Mouse (Mus musculus): ENCODE measurements around the gene Wnk2. TPM values are rescaled to one million over a fixed set of nuclear protein-coding genes. Genes with fewer than 3 reads are reported as not detected.

Wnk2 gene
- polyA plus RNA-seq, 1 experiment: not detected

GRCm38 (mm10) chr13:49147007-49147857, 582 bp downstream of the Wnk2 start:
- Histone ChIP-seq H3K9me3 (ENCODE audit: control insufficient read depth, low read length) (peaks cover 2% of the 10 kb centered on the region; the same call in 1 of the 2 replicates), H3K36me3 (ENCODE audit: control insufficient read depth) (no peaks in the 10 kb centered on the region), H3K4me3 (replicated peaks) (peak overlapping the region; percentile 51), H3K27me3 (ENCODE audit: control insufficient read depth) (peaks cover 57% of the 10 kb centered on the region), H3K4me1 (ENCODE audit: control insufficient read depth) (peaks cover 7% of the 10 kb centered on the region)
- no peak for TF ChIP-seq TAL1 (IDR thresholded peaks at IDR 0.05; ENCODE audit: low read length)
- no peak for TF ChIP-seq GATA1 (IDR thresholded peaks at IDR 0.05; ENCODE audit: low read length)

- Histone ChIP-seq H3K27me3 (ENCODE audit: control insufficient read depth) (peaks cover 57% of the 10 kb centered on the region), H3K4me3 (replicated peaks) (no peak overlapping the region), H3K4me1 (ENCODE audit: control insufficient read depth) (peaks cover 7% of the 10 kb centered on the region), H3K9me3 (ENCODE audit: control insufficient read depth, low read length) (peaks cover 2% of the 10 kb centered on the region; the same call in 1 of the 2 replicates), H3K36me3 (ENCODE audit: control insufficient read depth) (no peaks in the 10 kb centered on the region)
- no peak for TF ChIP-seq TAL1 (IDR thresholded peaks at IDR 0.05; ENCODE audit: low read length)
- TF ChIP-seq GATA1 (IDR thresholded peaks at IDR 0.05; ENCODE audit: low read length): no peak
These were observed 1.2 kb downstream of the Wnk2 start for GRCm38 (mm10) chr13:49146698-49147006.

- peaks cover 57% of the 10 kb centered on the region for H3K27me3 ChIP-seq (ENCODE audit: control insufficient read depth)
- TF ChIP-seq GATA1 (IDR thresholded peaks at IDR 0.05; ENCODE audit: low read length) (no peak), TAL1 (IDR thresholded peaks at IDR 0.05; ENCODE audit: low read length) (no peak)
- H3K36me3 ChIP-seq (ENCODE audit: control insufficient read depth): no peaks in the 10 kb centered on the region
- no peak overlapping the region for H3K4me3 ChIP-seq (replicated peaks)
- peaks cover 7% of the 10 kb centered on the region for H3K4me1 ChIP-seq (ENCODE audit: control insufficient read depth)
- H3K9me3 ChIP-seq (ENCODE audit: control insufficient read depth, low read length): peaks cover 2% of the 10 kb centered on the region; the same call in 1 of the 2 replicates
These were observed 1.6 kb downstream of the Wnk2 start for GRCm38 (mm10) chr13:49146040-49146697.

GRCm38 (mm10) chr13:49145396-49145795, 2.4 kb downstream of the Wnk2 start:
- peaks cover 2% of the 10 kb centered on the region; the same call in 1 of the 2 replicates for H3K9me3 ChIP-seq (ENCODE audit: control insufficient read depth, low read length)
- H3K36me3 ChIP-seq (ENCODE audit: control insufficient read depth): no peaks in the 10 kb centered on the region
- H3K4me3 ChIP-seq (replicated peaks): no peak overlapping the region
- peaks cover 57% of the 10 kb centered on the region for H3K27me3 ChIP-seq (ENCODE audit: control insufficient read depth)
- TF ChIP-seq TAL1 (IDR thresholded peaks at IDR 0.05; ENCODE audit: low read length) (no peak), GATA1 (IDR thresholded peaks at IDR 0.05; ENCODE audit: low read length) (no peak)
- H3K4me1 ChIP-seq (ENCODE audit: control insufficient read depth): peaks cover 7% of the 10 kb centered on the region

GRCm38 (mm10) chr13:49144451-49144850, 3.4 kb downstream of the Wnk2 start:
- Histone ChIP-seq H3K9me3 (ENCODE audit: control insufficient read depth, low read length) (peaks cover 2% of the 10 kb centered on the region; the same call in 1 of the 2 replicates), H3K36me3 (ENCODE audit: control insufficient read depth) (no peaks in the 10 kb centered on the region), H3K4me1 (ENCODE audit: control insufficient read depth) (peaks cover 7% of the 10 kb centered on the region), H3K4me3 (replicated peaks) (no peak overlapping the region), H3K27me3 (ENCODE audit: control insufficient read depth) (peaks cover 52% of the 10 kb centered on the region)
- no peak for TF ChIP-seq TAL1 (IDR thresholded peaks at IDR 0.05; ENCODE audit: low read length)
- TF ChIP-seq GATA1 (IDR thresholded peaks at IDR 0.05; ENCODE audit: low read length): no peak

- Histone ChIP-seq H3K9me3 (ENCODE audit: control insufficient read depth, low read length) (peaks cover 2% of the 10 kb centered on the region; the same call in 1 of the 2 replicates), H3K36me3 (ENCODE audit: control insufficient read depth) (no peaks in the 10 kb centered on the region), H3K4me1 (ENCODE audit: control insufficient read depth) (peaks cover 7% of the 10 kb centered on the region), H3K4me3 (replicated peaks) (no peak overlapping the region), H3K27me3 (ENCODE audit: control insufficient read depth) (peaks cover 41% of the 10 kb centered on the region)
- no peak for TF ChIP-seq GATA1 (IDR thresholded peaks at IDR 0.05; ENCODE audit: low read length)
- no peak for TF ChIP-seq TAL1 (IDR thresholded peaks at IDR 0.05; ENCODE audit: low read length)
These were observed 4.5 kb downstream of the Wnk2 start for GRCm38 (mm10) chr13:49143323-49143722.

- Histone ChIP-seq H3K36me3 (ENCODE audit: control insufficient read depth) (no peaks in the 10 kb centered on the region), H3K4me3 (replicated peaks) (no peak overlapping the region), H3K27me3 (ENCODE audit: control insufficient read depth) (peaks cover 32% of the 10 kb centered on the region), H3K4me1 (ENCODE audit: control insufficient read depth) (peaks cover 1% of the 10 kb centered on the region; the same call in 1 of the 2 replicates), H3K9me3 (ENCODE audit: control insufficient read depth, low read length) (peaks cover 2% of the 10 kb centered on the region; the same call in 1 of the 2 replicates)
- no peak for TF ChIP-seq TAL1 (IDR thresholded peaks at IDR 0.05; ENCODE audit: low read length)
- TF ChIP-seq GATA1 (IDR thresholded peaks at IDR 0.05; ENCODE audit: low read length): no peak
These were observed 5.4 kb downstream of the Wnk2 start for GRCm38 (mm10) chr13:49142396-49142795.

- Histone ChIP-seq H3K27me3 (ENCODE audit: control insufficient read depth) (peaks cover 13% of the 10 kb centered on the region), H3K9me3 (ENCODE audit: control insufficient read depth, low read length) (no peaks in the 10 kb centered on the region), H3K36me3 (ENCODE audit: control insufficient read depth) (no peaks in the 10 kb centered on the region), H3K4me1 (ENCODE audit: control insufficient read depth) (no peaks in the 10 kb centered on the region), H3K4me3 (replicated peaks) (no peak overlapping the region)
- TF ChIP-seq TAL1 (IDR thresholded peaks at IDR 0.05; ENCODE audit: low read length) (no peak), GATA1 (IDR thresholded peaks at IDR 0.05; ENCODE audit: low read length) (no peak)
These were observed 7.2 kb downstream of the Wnk2 start for GRCm38 (mm10) chr13:49140567-49140966.

- H3K4me1 ChIP-seq (ENCODE audit: control insufficient read depth): no peaks in the 10 kb centered on the region
- TF ChIP-seq GATA1 (IDR thresholded peaks at IDR 0.05; ENCODE audit: low read length): no peak
- no peak for TF ChIP-seq TAL1 (IDR thresholded peaks at IDR 0.05; ENCODE audit: low read length)
- H3K4me3 ChIP-seq (replicated peaks): no peak overlapping the region
- H3K36me3 ChIP-seq (ENCODE audit: control insufficient read depth): no peaks in the 10 kb centered on the region
- no peaks in the 10 kb centered on the region for H3K9me3 ChIP-seq (ENCODE audit: control insufficient read depth, low read length)
- no peaks in the 10 kb centered on the region for H3K27me3 ChIP-seq (ENCODE audit: control insufficient read depth)
These were observed 13.3 kb downstream of the Wnk2 start for GRCm38 (mm10) chr13:49134491-49134890.
